Mouse (Mus musculus) heart, postnatal 0 days (tissue): Measurements from ENCODE around the gene Atg7.

Source experiments
- CTCF ChIP-seq: IDR thresholded peaks from 2 replicates; pipeline ENCODE4 v1.5.1; 2016; ENCODE audit warnings: antibody characterized with exemption, control low read depth, low read depth
- EP300 ChIP-seq: IDR thresholded peaks from 2 replicates; pipeline ENCODE4 v1.6.1; 2016; ENCODE audit warnings: antibody characterized with exemption, low read depth

GRCm38 (mm10) chr6:114646201-114646600, 3.3 kb downstream of the Atg7 start:
- TF ChIP-seq EP300 (no peak), CTCF (no peak)
